Mouse (Mus musculus) cerebellum, adult 18-20 months (tissue): Measurements from ENCODE around the gene Chsy1.

ENCODE experiments used
- DNase-seq, 2 experiments: peaks; one replicate each; pipeline ENCODE4 v3.0.0; 2021

The Chsy1 gene

DNA sequence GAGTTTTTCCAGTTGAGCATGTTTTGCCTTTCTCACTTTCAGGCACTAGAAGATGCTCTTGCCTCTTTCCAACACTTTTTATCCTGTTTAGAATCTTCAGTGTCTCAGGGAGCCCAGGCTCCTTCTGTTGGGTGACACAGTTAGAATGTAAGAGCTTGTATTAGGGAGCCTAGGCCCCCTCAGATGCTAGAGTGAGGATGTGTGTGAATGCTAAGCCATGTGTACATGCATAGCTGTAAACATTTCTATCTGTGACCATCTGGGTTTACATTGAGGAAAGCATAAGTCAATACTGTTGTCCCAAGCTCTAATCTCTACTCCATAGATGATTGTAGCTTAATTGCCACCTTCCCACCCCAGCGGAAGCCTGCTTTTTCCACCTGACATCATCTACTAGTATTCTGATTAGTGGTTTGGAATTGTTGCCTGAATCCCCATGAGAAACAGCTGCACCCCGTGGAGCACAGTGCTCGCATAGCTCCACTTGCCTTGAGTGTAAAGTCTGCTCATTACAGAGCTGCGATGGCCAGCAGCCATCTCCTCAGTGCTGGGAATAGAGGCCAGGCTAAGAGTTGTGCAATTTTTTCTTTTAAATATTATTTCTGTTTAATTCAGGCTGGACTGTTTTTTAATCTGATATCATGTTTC, 31.7 kb downstream of the Chsy1 start:
- no peak for DNase-seq

DNA sequence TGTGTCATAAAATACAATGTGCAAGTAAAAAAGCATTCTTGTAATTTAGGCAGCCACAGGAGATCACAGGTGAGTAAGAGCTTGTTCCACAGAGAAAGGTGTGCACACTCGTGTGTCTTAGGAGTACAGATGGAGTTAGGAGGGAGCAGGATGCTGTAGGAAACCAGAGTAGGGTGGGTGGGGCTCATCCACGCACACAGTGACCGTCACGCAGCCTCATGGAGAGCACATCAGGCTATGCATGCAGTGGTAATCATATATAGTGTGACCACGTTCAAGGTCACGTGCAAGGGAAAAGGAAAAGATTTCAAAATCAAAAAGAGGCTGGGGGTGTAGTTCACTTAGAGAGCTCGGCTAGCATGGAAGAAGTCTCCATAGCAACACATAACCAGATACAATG, 33.2 kb downstream of the Chsy1 start:
- no peak for DNase-seq

DNA sequence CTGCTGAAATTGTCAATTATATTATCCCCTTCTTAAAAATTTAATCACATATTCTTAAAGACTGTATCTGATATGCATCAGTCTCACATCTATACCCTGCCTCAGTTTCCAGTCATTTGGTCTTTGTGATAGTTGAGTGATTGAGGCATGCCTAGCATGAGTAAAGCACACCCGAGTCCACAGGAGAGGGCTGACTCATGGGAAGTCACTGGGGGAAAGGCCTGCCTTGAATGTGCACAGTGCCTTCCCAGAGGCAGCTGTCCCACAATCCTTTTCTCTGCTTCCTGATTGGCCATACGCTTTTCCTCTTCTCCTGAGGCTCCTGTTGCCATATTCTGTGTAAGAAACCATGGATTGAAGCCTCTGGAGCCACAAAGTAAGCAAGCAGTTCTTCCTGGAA, 35.2 kb downstream of the Chsy1 start:
- no peak for DNase-seq

DNA sequence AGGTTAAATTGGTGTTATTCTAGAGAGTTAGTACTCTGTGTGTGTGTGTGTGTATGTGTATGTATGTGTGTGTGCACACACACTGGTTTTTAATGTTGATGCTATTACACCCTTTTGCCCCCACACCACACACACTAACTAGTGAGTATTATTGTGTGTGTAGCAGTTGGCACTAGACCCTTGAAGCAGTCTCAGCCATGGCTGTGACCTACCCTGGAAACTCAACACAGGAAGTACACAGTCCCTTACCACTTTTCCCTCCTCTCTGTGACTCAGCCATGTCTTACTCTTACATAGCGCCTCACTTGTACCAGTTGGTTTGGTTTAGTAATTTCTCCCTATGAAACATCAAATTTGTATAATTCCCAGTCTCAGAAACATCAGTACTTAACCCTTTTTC, 37.8 kb downstream of the Chsy1 start:
- DNase-seq: no peak

DNA sequence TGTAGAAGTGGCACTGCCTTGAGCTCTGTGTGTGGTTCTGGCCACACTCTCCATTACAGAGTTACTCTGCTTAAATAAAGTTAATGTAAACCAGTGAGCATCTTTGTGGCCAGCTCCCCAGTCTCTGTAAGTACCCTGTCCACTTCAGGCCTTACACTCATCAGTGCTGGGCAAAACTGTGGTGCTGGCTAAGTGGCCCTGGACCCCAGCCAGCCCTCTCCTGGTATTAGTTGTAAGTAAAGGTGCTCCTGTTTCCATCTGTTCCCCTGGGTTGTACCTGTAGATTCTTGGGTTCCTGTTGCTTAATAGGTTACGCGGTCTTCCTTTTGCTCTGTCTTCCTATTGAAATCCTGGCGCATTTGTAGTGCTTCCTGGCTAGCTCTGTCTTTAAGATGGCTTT, 38.5 kb downstream of the Chsy1 start:
- DNase-seq: peak in 1 of 2 experiments; percentile 25

DNA sequence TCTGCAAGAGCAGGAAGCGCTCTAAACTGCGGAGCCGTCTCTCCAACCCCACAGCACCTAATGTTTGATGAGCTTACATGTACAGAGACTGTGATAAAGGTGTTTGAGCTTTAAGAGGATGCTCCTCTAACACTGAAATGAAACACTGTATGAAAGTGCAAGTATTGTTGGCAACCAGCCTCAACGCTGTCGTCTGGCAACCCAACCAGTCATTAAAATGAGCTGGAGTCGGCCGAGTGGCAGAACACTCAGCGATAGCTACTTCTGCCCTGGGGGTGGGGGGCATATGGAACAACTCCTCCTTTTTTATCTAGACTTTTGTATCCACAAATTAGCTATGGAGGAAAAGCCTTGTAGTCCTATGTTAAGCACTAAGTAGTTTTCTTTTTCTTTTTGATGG, 40.2 kb downstream of the Chsy1 start:
- DNase-seq: no peak

DNA sequence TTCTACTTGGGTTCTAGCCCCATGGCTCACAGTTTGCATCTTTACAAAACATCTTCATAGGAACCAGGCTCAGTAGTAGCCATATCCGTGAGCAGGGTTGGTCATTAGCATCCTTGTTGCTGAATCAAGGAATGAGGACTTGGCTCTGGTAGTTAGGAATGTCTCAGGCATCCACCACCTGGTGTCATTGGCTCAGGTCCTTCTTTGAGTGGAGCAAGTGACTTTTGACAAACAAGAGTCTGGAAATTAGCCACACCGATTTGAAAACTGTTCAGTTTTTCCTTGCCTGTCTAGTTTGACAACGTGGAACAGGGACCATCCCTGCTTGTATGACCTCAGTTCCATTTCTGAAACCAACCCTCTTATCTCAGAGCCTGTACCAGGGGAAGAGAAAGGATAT, 41.1 kb downstream of the Chsy1 start:
- peak; percentile 39 to 61 for DNase-seq

DNA sequence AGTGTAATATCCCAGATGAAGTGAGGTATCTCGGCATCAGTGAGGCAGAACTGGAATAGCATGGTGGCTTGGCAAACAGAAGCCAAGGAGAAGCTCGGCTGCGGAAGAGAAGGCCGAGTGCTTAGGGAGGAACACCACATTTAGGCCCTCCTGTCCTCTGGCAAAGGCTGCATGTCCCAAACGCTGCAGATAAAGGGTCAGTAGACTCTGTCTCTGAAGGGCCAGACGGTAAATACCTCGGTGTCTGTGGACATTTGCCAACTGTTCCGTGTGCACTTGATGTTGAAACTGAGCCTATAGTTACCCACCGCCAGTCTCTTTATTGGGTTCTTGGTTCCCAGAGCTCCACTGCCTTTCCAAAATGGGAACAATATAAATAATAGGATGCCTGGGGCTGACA, 48.1 kb downstream of the Chsy1 start:
- DNase-seq: peak in 1 of 2 experiments; percentile 13

DNA sequence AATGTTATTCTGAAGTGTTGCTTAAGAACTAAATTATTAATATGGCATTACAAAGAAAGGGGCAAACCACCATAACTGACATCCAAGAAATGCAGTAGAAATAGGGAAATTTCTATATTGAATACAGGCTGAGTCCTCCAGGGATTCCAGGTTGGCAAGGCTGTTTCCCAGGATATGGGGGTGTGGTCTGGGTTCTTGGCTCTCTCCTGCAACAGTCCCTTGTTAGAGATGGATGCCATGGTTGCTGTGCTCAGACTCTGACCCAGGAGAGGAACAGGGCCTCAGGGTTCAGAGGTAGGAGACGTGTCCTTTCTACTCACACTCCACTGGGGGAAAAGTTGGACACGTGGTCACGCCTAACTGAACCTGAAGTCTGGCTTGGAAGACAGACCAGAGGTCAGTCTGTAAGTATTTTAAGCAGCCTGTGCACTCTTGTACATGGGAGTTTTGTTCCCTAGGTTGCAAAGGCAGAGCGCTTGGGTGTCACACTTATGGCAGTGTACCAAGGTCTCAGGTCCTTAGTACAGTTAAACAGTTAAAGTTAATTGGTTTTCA, 48.6 kb downstream of the Chsy1 start:
- DNase-seq: no peak

DNA sequence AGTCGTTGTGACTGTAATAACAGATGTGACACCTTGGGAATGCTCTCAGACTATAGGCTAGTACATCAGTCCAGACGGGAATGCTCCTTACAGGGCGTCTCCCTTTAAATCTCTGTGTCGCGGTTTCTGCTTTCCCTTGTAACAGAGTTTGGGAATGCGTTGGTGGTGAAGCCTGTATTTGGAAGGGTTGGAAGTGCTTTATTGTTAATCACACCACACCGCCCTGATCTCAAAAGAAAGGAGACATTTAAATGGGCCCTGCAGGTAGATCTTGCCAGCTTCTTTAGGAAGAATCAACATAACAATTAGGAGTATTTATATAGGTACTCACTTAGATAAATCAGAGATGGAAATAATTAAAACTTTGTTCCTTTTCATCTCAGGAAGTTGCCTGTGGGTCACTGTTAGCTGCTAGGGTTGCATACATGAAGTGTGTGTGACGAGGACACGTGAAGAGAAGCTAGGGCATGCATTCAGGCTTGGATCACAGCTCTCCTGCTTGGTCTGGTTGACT, 49.4 kb downstream of the Chsy1 start:
- no peak for DNase-seq

DNA sequence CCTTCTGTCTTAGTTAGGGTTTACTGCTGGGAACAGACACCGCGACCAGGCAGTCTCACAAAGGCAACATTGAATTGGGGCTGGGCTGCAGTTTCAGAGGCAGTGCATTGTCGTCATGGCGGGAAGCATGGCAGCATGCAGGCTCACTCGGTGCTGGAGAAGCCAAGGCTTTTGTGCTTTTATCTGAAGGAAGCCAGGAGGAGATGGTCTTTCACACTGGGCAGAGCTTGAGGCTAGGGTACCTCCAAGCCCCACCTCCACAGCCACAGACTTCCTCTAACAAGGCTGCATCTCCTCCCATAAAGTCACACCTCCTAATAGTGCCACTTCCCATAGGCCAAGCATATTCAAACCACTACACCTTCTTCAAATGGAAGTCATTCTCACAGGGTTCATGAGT, 50.6 kb downstream of the Chsy1 start:
- DNase-seq: no peak

DNA sequence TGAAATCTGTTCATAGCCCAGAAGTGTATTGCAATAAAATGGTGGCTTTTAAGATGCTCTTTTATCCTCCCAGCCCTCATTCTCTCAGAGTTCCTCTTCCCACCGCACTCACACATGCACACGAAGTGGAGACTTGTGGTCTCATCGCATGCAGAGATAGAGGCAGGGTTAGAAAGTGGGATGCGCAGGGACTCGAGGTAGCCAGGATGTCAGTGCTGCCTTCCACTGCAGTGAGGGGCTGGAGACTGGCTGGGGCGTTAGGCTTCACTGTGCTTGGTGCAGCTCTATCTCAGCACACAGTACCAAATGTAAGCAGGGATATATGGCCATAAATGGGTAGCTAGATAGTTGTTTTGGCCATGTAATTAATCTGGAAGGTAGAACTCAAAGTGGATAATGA, 52.5 kb downstream of the Chsy1 start:
- DNase-seq: no peak

DNA sequence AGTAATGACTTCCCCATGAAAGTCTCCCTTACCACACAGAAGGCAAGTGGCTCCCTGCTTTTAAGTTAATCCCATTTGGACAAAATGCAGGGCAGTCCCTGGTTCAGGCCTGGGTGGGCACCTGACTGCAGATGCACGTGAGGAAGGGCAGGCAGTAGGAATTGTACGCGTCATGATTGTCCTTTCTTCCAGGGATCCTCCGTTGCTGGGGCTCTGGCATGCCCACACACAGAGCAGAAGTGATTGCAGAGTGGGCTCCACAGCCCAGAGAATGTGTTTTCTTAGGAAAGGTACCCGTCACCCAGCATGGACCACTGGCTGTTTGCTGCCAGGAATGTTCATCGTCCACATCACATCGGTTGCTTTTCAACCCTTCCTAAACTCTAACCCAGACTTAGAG, 53.2 kb downstream of the Chsy1 start:
- no peak for DNase-seq

DNA sequence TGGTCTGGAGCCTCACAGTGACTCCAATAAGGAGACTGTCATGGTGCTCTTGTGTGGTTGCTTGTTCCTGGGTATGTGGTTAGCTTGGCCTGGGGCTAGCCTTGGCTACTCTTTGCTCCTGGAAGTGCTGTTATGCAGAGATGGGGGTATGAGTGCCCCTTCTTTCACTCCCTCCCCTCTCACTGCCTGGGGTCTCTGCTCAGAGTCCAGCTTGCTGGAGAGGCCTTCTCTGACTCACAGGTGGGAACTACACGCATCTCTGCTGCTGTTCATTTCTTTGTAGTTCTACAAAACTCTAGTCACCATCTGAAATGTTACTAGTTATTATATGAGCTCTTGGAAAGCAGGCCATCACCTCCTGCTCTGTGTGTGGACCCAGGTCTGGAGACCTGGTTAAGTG, 53.7 kb downstream of the Chsy1 start:
- no peak for DNase-seq

DNA sequence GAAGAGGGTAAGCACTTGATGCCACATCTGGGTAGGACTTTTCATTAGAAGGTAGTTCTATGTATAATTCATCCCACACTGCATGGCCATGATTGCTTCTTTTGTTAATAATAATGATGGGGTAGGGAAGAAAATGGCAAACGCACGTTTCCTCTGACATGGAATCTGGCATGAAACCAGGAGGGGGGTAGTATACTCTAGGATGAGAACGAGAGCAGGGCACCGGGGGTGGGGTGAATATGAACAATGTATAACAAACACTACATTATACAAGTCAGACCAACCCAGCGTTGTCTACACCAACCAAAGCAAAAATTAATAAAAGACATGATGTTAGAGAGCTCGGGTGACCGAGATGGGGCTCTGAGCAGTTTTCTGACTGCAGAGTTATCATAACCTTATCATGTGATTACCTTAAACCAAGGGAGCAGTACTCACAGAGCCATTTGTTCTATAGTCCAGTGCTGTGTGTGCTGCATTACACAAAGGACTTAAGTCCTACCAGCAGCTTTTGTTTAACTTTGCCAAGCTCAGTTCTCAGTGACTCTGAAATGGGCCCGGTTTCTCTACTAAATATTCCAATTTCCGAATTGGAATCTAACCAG, 55.2 kb downstream of the Chsy1 start:
- DNase-seq: no peak

DNA sequence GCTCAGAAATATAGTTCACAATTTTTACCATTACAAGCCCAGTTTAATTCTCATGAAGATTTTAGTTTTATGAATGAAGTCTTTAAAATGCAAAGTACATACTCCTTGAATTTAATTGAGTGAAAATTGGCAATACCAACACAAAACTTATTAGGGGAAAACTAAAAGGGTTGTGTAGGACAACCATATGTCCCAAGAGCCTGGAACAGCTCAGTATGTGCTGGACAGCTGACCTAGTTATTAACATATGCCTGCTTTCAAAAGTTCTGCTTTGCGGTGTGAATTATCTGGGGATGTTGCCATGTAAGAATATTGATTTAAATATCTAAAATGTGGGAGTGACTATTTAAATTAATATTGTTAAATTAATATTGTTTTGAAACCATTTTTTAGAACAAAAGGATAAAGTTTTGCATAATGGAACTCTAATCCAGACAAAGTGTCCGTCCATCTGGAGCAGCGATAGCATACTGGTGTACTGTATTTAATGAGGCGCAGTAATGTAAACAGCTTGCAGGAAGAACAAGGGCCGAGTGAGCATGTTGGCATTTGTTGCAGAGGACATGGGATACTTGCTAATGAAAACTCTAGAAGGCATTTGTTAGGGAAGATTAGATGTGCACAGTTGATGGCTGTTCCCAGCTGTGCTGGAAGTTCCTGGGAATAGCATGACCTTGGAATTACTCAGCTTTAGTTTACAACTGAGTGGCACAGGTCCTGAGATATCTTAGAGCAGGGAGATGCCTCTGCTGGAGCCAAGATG, 55.9 kb downstream of the Chsy1 start:
- DNase-seq: peak in 1 of 2 experiments; percentile 21

DNA sequence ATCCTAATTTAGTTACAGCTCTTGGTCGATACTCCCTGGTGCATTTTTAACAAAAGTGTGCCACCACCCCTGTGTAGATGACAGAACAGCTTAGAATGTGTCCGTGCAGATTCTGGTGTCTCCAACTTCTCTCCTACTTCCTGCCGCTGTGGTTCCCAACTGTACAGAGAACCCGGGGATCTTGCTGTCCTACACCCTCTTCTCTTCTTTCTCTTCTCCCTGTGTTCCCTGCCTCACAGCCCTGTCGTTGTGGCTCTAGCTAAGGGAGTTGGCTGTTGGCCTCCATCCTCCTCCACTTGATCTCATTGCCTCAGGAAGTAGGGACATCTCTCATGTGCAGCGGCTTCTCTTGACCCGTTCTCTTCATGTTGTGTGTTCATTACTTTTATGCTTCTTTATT, 59.6 kb downstream of the Chsy1 start:
- no peak for DNase-seq

DNA sequence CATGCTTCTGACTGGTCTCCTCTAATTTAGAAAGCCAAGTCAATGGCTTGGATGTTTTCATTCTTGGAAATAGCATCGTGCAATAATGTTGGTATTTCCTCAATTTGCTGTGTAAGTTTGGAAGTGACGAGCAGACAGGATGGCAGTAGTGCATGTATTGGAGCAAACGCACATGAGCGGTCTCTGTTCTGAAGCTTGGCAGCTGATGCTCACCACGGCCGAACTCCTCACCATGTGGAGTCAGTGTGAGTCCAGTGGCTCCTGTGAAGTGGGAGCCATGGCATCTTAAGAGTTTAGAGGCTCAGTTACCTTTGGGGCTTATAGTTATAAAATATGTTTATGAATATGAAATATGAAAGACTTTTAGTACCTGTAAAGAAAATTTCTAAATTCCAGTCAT, 60.2 kb downstream of the Chsy1 start:
- no peak for DNase-seq

DNA sequence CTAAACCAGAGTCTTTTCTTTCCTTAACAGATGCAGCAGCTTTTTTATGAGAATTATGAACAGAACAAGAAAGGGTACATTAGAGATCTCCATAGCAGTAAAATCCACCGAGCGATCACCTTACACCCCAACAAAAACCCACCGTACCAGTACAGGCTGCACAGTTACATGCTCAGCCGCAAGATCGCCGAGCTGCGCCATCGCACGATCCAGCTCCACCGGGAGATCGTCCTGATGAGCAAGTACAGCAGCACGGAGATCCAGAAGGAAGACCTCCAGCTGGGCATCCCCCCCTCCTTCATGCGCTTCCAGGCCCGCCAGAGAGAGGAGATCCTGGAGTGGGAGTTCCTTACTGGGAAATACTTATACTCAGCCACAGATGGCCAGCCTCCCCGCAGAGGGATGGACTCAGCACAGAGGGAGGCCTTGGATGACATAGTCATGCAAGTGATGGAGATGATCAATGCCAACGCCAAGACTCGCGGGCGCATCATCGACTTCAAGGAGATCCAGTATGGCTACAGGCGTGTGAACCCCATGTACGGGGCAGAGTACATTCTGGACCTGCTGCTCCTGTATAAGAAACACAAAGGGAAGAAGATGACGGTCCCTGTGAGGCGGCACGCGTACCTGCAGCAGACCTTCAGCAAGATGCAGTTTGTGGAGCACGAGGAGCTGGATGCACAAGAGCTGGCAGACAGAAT, 61.6 kb downstream of the Chsy1 start:
- DNase-seq: no peak

DNA sequence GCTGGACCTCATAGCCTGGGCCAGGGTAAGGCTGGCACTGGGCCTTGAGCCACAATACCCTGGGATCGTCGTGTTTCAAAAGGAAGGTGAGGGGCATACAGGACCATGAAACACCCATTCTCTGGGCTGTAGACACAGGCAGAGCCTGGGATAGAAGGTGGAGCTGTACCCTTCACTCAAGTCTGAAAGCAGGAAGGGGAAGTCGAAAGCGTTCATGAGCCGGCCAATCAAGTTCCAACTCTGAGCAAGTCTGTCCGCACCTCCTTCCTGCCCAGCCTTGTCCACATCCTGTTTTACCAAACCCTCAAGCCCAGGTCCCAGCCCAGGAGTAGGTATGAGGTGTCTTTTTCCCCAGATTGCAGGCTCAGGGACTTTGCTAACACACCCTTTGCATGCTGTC, 66.4 kb downstream of the Chsy1 start:
- DNase-seq: no peak

DNA sequence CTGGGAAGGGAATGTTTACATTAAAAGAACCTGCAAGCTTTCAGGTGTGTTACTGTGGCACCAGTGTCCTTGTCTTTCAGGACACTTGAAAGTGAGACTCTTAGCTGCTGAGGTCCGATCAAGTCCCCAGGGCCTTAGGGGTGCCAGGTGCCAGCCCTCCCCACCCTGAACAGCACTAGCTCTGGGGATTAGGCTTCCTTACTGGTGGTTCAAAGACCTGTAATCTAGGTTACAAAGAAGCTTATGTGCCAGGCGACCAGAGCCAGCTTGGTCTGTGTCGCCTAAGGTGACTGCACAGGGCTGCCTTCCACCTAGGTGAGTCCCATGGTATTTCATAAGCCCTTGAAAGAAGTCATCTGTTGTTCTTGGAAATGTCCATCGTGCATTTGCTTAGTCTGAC, 66.9 kb downstream of the Chsy1 start:
- no peak for DNase-seq

DNA sequence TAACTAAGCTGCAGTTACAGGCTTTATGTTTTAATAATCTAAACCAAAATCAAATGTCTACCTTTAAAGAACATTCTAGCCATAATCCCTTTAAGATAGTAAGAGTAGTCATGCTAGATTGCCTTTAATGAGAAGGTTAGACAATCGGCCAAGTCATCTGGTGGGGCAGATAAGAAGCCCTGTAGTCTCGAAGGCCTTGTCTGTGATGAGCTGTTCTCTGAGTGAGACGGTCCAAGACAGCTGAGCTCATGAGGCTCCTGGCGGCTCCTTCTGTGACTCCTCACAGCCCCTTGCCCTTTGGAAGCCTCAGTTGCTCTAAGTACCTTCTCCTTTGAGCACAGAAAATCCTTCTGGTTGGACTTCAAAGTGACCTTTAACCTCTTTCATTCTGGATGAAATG, 67.6 kb downstream of the Chsy1 start:
- no peak for DNase-seq

DNA sequence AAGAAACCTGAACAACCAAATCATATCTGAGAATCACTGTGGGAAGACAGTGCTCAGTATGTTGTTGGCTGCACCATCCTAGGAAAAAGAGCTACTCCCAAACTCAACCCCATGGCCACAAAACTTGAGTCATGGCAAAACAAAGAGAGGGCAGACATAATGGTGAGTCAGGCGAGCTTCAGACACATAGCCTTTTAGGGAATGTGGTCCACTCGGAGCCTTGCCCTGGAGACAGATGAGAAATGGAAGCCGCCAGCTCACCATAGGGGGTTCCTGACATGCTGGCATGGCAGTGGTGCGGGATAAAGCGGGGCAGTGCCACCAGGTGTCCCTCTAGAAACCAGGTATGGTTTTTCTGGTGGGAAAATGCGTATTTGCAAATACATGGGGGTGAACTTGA, 68.8 kb downstream of the Chsy1 start:
- DNase-seq: no peak
